Mouse (Mus musculus): ENCODE measurements around the gene Cul7.

DNA sequence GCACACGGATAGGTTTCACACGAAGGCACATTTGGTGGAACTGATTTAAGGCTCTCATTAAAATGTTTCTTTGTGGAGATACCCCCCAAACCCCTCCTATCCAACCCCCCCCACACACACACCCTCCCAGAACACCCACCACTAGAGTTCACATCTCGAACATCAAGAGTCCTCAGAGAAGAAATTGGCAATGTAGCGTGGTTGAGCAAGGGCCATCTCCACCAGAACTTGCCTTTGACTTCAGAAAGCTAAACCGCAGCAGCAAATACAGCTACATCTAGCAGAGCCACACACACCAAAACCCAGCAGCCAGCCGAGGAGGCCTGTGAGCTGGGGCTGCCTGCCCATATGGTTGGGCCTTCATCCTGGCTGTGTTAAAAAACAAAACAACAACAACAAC, 22.7 kb upstream of the Cul7 start:
- TF ChIP-seq CTCF (conservative IDR thresholded peaks at IDR 0.05; ENCODE audit: low read length) (no peak), NANOG (IDR thresholded peaks at IDR 0.05; ENCODE audit: borderline replicate concordance, low read length) (no peak)
